Mouse (Mus musculus) embryo, embryonic 10 days (tissue): ENCODE data around the gene Memo1.
"Not testable (repeated sequence)": the region's sequence is repeated elsewhere in the genome, so short reads cannot be mapped to it uniquely, and the experiment has no call there.

Experiments
- DNase-seq: peaks from one replicate; pipeline ENCODE4 v3.0.0-alpha.2; 2015; ENCODE audit warnings: low spot score

Gene Memo1

GRCm38 (mm10) chr17:74295026-74295970, at the start of gene Memo1:
Memo1 (minus strand) TSS chr17:74295521.
- peak; percentile 80 for DNase-seq

GRCm38 (mm10) chr17:74341151-74341550, 45.8 kb upstream of the Memo1 start:
- DNase-seq, result peak; percentile 25

GRCm38 (mm10) chr17:74338937-74339804, 43.9 kb upstream of the Memo1 start, which contains the start of gene Spast:
Spast (plus strand) TSS chr17:74338987.
- DNase-seq, result peak; percentile 57

- DNase-seq, result peak; percentile 98
These were observed 43.1 kb upstream of the Memo1 start for GRCm38 (mm10) chr17:74338225-74338931.

- DNase-seq, result no peak
These were observed 35.8 kb upstream of the Memo1 start for GRCm38 (mm10) chr17:74331049-74331676.

GRCm38 (mm10) chr17:74328146-74328545, 32.8 kb upstream of the Memo1 start:
- peak; percentile 78 for DNase-seq

- not testable (repeated sequence) for DNase-seq
These were observed 31.9 kb upstream of the Memo1 start for GRCm38 (mm10) chr17:74327195-74327594.

- no peak for DNase-seq
These were observed 28.5 kb upstream of the Memo1 start, which contains the start of gene Dpy30 for GRCm38 (mm10) chr17:74323844-74324243. Dpy30 (minus strand) TSS chr17:74323944.

GRCm38 (mm10) chr17:74322400-74323054, 27.2 kb upstream of the Memo1 start:
- peak; percentile 33 for DNase-seq

GRCm38 (mm10) chr17:74318721-74319120, 23.4 kb upstream of the Memo1 start:
- peak; percentile 23 for DNase-seq

- peak; percentile 96 for DNase-seq
These were observed 21.1 kb upstream of the Memo1 start for GRCm38 (mm10) chr17:74316309-74316863.

- DNase-seq, result peak; percentile 38
These were observed 20.4 kb upstream of the Memo1 start for GRCm38 (mm10) chr17:74315445-74316308.

- DNase-seq, result no peak
These were observed 10.7 kb upstream of the Memo1 start for GRCm38 (mm10) chr17:74306021-74306420.

- DNase-seq, result no peak
These were observed 10.3 kb upstream of the Memo1 start for GRCm38 (mm10) chr17:74305616-74306015.

GRCm38 (mm10) chr17:74304060-74304459, 8.7 kb upstream of the Memo1 start:
- DNase-seq, result no peak

- no peak for DNase-seq
These were observed 4.8 kb upstream of the Memo1 start for GRCm38 (mm10) chr17:74300089-74300488.

- DNase-seq, result not testable (repeated sequence)
These were observed 1.7 kb upstream of the Memo1 start for GRCm38 (mm10) chr17:74296991-74297390.

- DNase-seq, result no peak
These were observed 929 bp upstream of the Memo1 start for GRCm38 (mm10) chr17:74296076-74296823.
